Mouse (Mus musculus) midbrain, embryonic 14.5 days (tissue): ENCODE data around the gene Gramd4. TPM values are rescaled to one million over a fixed set of nuclear protein-coding genes. Genes with fewer than 3 reads are reported as not detected.
"Not testable (repeated sequence)": the region's sequence is repeated elsewhere in the genome, so short reads cannot be mapped to it uniquely, and the experiment has no call there.

ENCODE experiments used
- ATAC-seq: fragments of 200-750 bp; cut with Nextera tagmentation; 2 replicates; pipeline ENCODE4 v1.8.0; 2017; ENCODE audit warnings: moderate number of reproducible peaks, moderate library complexity; ENCODE audit not compliant: low FRiP score, low TSS enrichment
- DNase-seq: peaks from one replicate; pipeline ENCODE4 v3.0.0-alpha.2; 2015
- H3K27ac ChIP-seq: fragments of 300-500 bp; sonication (generic); replicated peaks from 2 replicates; pipeline ENCODE4 v1.5.1; 2014; ENCODE audit warnings: mild to moderate bottlenecking, low read depth, low read length, moderate library complexity
- H3K27me3 ChIP-seq: fragments of 300-500 bp; sonication (generic); 2 replicates; pipeline ENCODE4 v1.6.1; 2014; ENCODE audit warnings: low read length, control low read depth, mixed read lengths; ENCODE audit not compliant: control insufficient read depth, insufficient read depth
- H3K36me3 ChIP-seq: fragments of 300-500 bp; sonication (generic); 2 replicates; pipeline ENCODE4 v1.6.1; 2014; ENCODE audit warnings: low read length, control low read depth; ENCODE audit not compliant: control insufficient read depth, insufficient read depth
- H3K4me1 ChIP-seq: fragments of 300-500 bp; sonication (generic); 2 replicates; pipeline ENCODE4 v1.6.1; 2014; ENCODE audit warnings: mild to moderate bottlenecking, antibody characterized with exemption, low read length, control low read depth; ENCODE audit not compliant: control insufficient read depth, insufficient read depth
- H3K4me2 ChIP-seq: fragments of 300-500 bp; sonication (generic); 2 replicates; pipeline ENCODE4 v1.6.1; 2014; ENCODE audit warnings: mild to moderate bottlenecking, low read length, moderate library complexity
- H3K4me3 ChIP-seq: fragments of 300-500 bp; sonication (generic); replicated peaks from 2 replicates; pipeline ENCODE4 v1.5.1; 2014; ENCODE audit warnings: low read depth, low read length
- H3K9ac ChIP-seq: fragments of 300-500 bp; sonication (generic); replicated peaks from 2 replicates; pipeline ENCODE4 v1.6.1; 2014; ENCODE audit warnings: mild to moderate bottlenecking, low read length, moderate library complexity
- H3K9me3 ChIP-seq: fragments of 300-500 bp; sonication (generic); 2 replicates; pipeline ENCODE4 v1.6.1; 2016; ENCODE audit warnings: low read length, control low read depth, mixed read lengths; ENCODE audit not compliant: control insufficient read depth
- WGBS: fragments of 180-500 bp; shearing (Covaris S2); extraction: QIAGEN DNeasy Blood & Tissue Kit; methylation state at CpG from one replicate; pipeline ENCODE4 v1.1.7; 2014; 5-methylcytosine and 5-hydroxymethylcytosine counted together
- polyA plus RNA-seq: library from polyadenylated mRNA; unstranded; fragments of >200 nt; fragmentation: Nextera tagmentation; extraction: Ambion mirVana; gene quantifications from 2 replicates; pipeline ENCODE4 v1.2.1, GENCODE M21; 2014

Gramd4 gene
- polyA plus RNA-seq, 1 experiment from 2014 or later, result 29.5 TPM

DNA sequence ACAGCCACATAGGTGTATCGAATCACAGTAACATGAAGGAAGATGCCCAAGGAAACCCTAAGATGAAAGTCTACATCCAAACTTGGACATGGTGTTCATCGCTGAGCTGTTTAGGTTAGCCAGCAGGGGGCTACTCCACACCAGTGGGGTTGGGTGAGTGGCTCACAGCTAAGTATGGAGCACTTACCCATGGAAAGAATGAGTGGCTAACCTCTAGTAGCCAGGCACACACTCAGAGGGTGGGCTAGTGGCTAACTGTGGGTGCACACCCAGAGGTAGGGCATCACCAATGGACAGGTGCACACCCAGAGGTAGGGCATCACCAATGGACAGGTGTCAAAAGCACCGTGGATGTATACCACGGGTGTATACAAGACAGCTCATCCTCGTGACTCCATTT lies 102.2 kb downstream of the Gramd4 start:
- H3K27me3 ChIP-seq, result no peaks in the 10 kb centered on the region
- peaks cover 20% of the 10 kb centered on the region for H3K36me3 ChIP-seq
- H3K4me3 ChIP-seq, result no peak overlapping the region
- 90% methylated on average over 5 of the region's 5 CpGs for WGBS
- H3K4me2 ChIP-seq, result no peak overlapping the region
- no peak for DNase-seq
- no peaks in the 10 kb centered on the region for H3K4me1 ChIP-seq
- no peaks in the 10 kb centered on the region for H3K9me3 ChIP-seq
- H3K27ac ChIP-seq, result no peak overlapping the region
- no peak for ATAC-seq
- H3K9ac ChIP-seq, result no peak overlapping the region

DNA sequence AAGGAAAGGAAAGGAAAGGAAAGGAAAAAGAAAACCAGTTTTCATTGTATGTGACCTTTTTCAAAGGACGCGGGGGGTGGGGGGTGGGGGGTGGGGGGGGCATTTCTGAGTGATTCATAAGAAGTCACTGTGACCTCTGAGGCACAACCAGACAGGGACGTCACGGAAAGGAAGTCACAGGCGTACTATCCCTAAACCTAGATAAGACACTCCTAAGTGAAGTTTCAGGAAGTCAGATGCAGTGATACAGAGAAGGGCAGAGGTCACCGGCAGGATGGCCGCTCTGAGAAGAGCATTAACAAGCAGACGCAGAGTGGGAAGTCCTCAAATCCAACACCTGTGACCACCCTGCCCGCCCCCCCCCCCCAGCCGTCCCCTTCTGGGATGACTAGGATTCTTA lies 103.4 kb downstream of the Gramd4 start:
- ATAC-seq (no peak), DNase-seq (no peak)
- no peaks in the 10 kb centered on the region for H3K27me3 ChIP-seq
- no peak overlapping the region for H3K4me3 ChIP-seq
- no peaks in the 10 kb centered on the region for H3K4me1 ChIP-seq
- H3K27ac ChIP-seq, result no peak overlapping the region
- H3K4me2 ChIP-seq, result no peak overlapping the region
- H3K9me3 ChIP-seq, result no peaks in the 10 kb centered on the region
- WGBS, result 88% methylated on average over 10 of the region's 10 CpGs
- H3K36me3 ChIP-seq, result peaks cover 20% of the 10 kb centered on the region
- H3K9ac ChIP-seq, result no peak overlapping the region

GRCm38 (mm10) chr15:86161800-86162199 lies 104.3 kb downstream of the Gramd4 start:
- not testable (repeated sequence) for DNase-seq, ATAC-seq, H3K4me1 ChIP-seq, H3K27me3 ChIP-seq, H3K4me3 ChIP-seq, H3K9me3 ChIP-seq, H3K9ac ChIP-seq, H3K27ac ChIP-seq, H3K4me2 ChIP-seq
- peaks cover 20% of the 10 kb centered on the region for H3K36me3 ChIP-seq
- 96% methylated on average over 3 of the region's 3 CpGs for WGBS

DNA sequence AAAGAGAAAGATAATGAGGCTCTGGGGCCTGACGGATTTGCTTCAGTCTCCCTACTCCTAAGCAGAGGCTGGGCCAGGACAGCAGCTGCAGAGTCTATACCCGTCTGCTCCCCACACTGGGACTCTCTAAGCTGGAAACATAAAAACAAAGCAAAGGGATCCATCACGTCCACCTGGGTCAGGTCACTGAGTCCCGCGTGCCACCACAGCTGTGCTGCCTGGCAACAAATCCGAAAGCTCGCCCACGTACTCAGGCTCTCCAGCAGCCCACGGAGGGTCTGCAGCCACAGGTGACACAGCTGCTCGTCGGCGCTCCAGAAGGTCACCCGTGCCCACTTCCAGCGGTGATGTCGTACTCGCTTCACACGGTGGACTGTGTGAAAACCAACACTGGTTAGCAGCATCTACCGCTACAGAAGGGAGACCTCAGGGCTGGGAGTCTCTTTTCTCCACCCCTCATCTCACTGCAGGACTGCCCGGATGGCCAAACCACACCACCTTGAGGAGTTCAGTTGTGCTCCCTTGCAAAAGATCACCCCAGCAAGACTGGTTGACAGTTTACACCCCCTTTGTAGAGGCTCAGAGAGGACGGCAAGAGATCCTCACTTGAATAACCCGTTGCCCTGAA lies 107.3 kb downstream of the Gramd4 start:
- ATAC-seq (no peak), DNase-seq (no peak)
- Histone ChIP-seq H3K27me3 (no peaks in the 10 kb centered on the region), H3K4me1 (peaks cover 12% of the 10 kb centered on the region), H3K36me3 (peaks cover 20% of the 10 kb centered on the region), H3K9me3 (no peaks in the 10 kb centered on the region), H3K9ac (no peak overlapping the region), H3K4me2 (no peak overlapping the region), H3K4me3 (no peak overlapping the region), H3K27ac (no peak overlapping the region)
- 79% methylated on average over 21 of the region's 21 CpGs for WGBS

DNA sequence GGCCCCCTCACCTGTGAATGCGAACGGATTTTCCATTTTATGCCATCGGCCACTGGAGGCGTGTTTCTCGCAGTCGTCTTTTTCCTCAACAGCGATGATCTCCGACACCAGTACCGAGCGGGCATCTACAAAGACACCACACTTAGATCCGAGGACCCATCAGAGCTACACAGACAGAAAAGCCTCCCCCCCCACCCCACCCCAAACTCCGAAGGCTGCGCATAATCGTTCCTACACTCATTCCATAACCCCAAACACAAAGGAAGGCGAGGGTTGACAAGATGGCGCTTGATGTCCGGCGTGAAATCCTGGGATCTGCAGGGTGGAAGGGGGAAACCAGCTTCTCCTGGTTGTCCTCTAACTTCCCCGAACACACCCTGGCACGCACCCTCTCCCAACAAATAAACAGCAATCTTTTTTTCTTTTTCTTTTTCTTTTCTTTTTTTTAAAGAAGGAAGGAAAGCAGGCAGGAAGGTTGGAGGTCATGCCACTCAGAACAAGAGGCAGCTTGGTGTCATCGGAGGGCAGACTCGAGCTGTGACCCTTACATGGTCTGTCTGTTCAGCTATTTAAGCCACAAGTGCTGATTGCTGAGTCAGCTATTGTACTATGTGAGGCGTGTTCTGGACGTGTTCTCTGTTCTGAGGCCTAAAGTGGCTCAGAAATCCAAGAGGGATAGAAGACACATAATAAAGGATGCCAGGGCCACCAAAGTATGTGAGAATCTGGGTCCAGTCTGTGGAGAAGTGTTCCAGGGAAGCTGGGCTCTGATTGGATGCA lies 108.5 kb downstream of the Gramd4 start:
- Histone ChIP-seq H3K27me3 (no peaks in the 10 kb centered on the region), H3K4me1 (peaks cover 12% of the 10 kb centered on the region), H3K9me3 (no peaks in the 10 kb centered on the region), H3K27ac (no peak overlapping the region), H3K4me2 (no peak overlapping the region), H3K36me3 (peaks cover 20% of the 10 kb centered on the region), H3K4me3 (no peak overlapping the region), H3K9ac (no peak overlapping the region)
- no peak for DNase-seq
- no peak for ATAC-seq
- 91% methylated on average over 24 of the region's 24 CpGs for WGBS

DNA sequence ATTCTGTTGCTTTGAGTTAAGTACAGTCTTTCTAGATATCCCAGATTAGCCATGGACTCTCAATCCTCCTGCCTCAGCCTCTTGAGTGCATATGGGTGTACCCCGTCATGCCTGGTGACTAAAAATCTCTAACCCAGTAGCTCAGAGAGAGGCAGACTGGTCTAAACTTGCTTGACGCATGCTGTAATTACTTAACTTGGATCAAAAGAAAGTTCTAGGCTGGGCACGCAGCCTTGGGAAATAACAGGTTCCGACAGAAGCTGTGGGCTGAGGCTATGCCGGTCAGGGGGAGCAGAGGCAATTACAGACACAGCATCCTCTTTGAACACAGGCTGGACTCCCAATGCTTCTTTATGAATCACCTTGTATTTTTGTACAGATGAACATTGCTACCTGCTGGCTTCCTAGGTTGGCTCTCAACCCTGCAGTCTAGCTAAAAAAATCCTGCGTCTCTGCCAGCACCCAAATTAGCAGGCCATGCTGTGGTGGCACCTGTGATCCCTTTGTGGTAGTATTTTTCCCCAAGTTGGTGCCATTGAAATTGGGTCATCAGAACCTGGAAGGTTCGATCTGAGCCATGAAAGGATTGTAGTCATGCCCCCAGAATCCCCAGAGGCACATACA lies 109.6 kb downstream of the Gramd4 start:
- 93% methylated on average over 7 of the region's 7 CpGs for WGBS
- Histone ChIP-seq H3K4me2 (no peak overlapping the region), H3K36me3 (peaks cover 12% of the 10 kb centered on the region), H3K27me3 (no peaks in the 10 kb centered on the region), H3K4me1 (peaks cover 12% of the 10 kb centered on the region), H3K4me3 (no peak overlapping the region), H3K9me3 (no peaks in the 10 kb centered on the region), H3K9ac (no peak overlapping the region), H3K27ac (no peak overlapping the region)
- no peak for DNase-seq
- ATAC-seq, result no peak

DNA sequence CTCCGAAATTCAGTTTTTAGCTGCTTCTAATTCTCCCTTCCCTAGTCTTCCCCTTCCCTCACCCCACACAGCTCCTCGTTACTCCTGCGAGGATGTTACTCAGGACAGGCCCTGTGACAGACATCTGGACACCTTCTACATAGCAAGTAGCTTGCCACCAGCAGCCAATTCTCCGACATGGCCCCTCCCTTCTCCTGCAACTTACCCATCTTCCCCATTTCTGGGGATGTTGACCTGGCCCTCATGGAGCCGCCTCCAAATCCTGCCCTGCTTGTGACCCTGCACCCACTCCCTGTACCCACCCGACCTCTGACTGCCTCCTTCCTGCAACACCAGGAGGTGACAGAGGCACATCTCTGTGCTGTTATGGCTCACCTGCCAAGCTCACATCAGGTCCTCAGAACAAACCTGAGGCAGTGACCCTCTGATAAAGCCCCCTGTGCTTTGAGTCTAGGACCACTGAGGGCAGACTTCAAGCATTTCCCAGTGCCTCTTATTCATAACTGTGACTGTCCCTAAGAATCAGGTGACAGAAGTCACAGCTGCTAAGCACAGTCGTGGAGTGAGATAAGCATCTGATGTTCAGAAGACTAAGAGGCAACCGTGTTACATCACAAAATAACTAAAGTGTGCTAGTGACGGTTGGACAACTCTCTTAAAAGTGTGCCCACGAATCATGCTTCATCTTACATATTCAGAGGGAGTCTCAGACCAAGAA lies 110.5 kb downstream of the Gramd4 start:
- no peaks in the 10 kb centered on the region for H3K27me3 ChIP-seq
- ATAC-seq (no peak), DNase-seq (no peak)
- H3K36me3 ChIP-seq, result peaks cover 6% of the 10 kb centered on the region
- peaks cover 12% of the 10 kb centered on the region for H3K4me1 ChIP-seq
- H3K27ac ChIP-seq, result no peak overlapping the region
- H3K4me2 ChIP-seq, result no peak overlapping the region
- H3K9me3 ChIP-seq, result no peaks in the 10 kb centered on the region
- 70% methylated on average over 10 of the region's 10 CpGs for WGBS
- no peak overlapping the region for H3K9ac ChIP-seq
- H3K4me3 ChIP-seq, result no peak overlapping the region

- ATAC-seq, result no peak
- H3K4me2 ChIP-seq, result no peak overlapping the region
- 19% methylated on average over 7 of the region's 7 CpGs for WGBS
- peaks cover 15% of the 10 kb centered on the region for H3K4me1 ChIP-seq
- no peak overlapping the region for H3K9ac ChIP-seq
- H3K36me3 ChIP-seq, result peaks cover 6% of the 10 kb centered on the region
- H3K4me3 ChIP-seq, result no peak overlapping the region
- H3K27ac ChIP-seq, result no peak overlapping the region
- H3K9me3 ChIP-seq, result no peaks in the 10 kb centered on the region
- DNase-seq, result no peak
- no peaks in the 10 kb centered on the region for H3K27me3 ChIP-seq
Observed at GRCm38 (mm10) chr15:86168505-86168867, 111.0 kb downstream of the Gramd4 start.
